Mouse (Mus musculus) thymus, postnatal 10 days (tissue): ENCODE measurements around the gene Nrcam.

Experiments used
- DNase-seq, 2 experiments: peaks; one replicate each; pipeline ENCODE4 v3.0.0; 2021; ENCODE audit warnings: low spot score in 2 of 2

Gene Nrcam

GRCm38 (mm10) chr12:44437046-44437827 lies 108.6 kb downstream of the Nrcam start:
- no peak for DNase-seq

GRCm38 (mm10) chr12:44438884-44439283 lies 110.2 kb downstream of the Nrcam start:
- no peak for DNase-seq

GRCm38 (mm10) chr12:44440230-44440629 lies 111.5 kb downstream of the Nrcam start:
- DNase-seq = no peak

- no peak for DNase-seq
These were observed 122.2 kb downstream of the Nrcam start for GRCm38 (mm10) chr12:44450930-44451329.

GRCm38 (mm10) chr12:44451742-44452141 lies 123.1 kb downstream of the Nrcam start:
- no peak for DNase-seq

GRCm38 (mm10) chr12:44453791-44454190 lies 125.1 kb downstream of the Nrcam start:
- no peak for DNase-seq

GRCm38 (mm10) chr12:44457961-44458360 lies 129.3 kb downstream of the Nrcam start:
- DNase-seq = no peak

GRCm38 (mm10) chr12:44462436-44462835 lies 133.8 kb downstream of the Nrcam start:
- no peak for DNase-seq

- no peak for DNase-seq
These were observed 134.3 kb downstream of the Nrcam start for GRCm38 (mm10) chr12:44462976-44463375.

GRCm38 (mm10) chr12:44471073-44471472 lies 142.4 kb downstream of the Nrcam start:
- no peak for DNase-seq

GRCm38 (mm10) chr12:44475355-44475754 lies 146.7 kb downstream of the Nrcam start:
- DNase-seq = no peak

GRCm38 (mm10) chr12:44479260-44480030 lies 150.8 kb downstream of the Nrcam start:
- DNase-seq = no peak

GRCm38 (mm10) chr12:44480031-44480419 lies 151.3 kb downstream of the Nrcam start:
- no peak for DNase-seq

GRCm38 (mm10) chr12:44481415-44481814 lies 152.7 kb downstream of the Nrcam start:
- DNase-seq = no peak

GRCm38 (mm10) chr12:44492759-44493479 lies 164.2 kb downstream of the Nrcam start:
- DNase-seq = no peak

GRCm38 (mm10) chr12:44497762-44498161 lies 169.1 kb downstream of the Nrcam start:
- DNase-seq = no peak

- no peak for DNase-seq
These were observed 170.2 kb downstream of the Nrcam start for GRCm38 (mm10) chr12:44498872-44499271.

- DNase-seq = no peak
These were observed 173.3 kb downstream of the Nrcam start for GRCm38 (mm10) chr12:44501807-44502487.

- DNase-seq = no peak
These were observed 175.1 kb downstream of the Nrcam start for GRCm38 (mm10) chr12:44503737-44504136.

GRCm38 (mm10) chr12:44508635-44509034 lies 179.9 kb downstream of the Nrcam start:
- no peak for DNase-seq

GRCm38 (mm10) chr12:44509406-44510104 lies 180.9 kb downstream of the Nrcam start:
- no peak for DNase-seq
